ENCODE assay signal across 11 mouse cellular contexts in genomic region chr12:110504793-110505192, GRCm38 (mm10). TPM values are rescaled to one million over a fixed set of nuclear protein-coding genes. Genes with fewer than 3 reads are reported as not detected.
A peak's percentile ranks its signal among the peaks of the same experiment; 100 is the strongest.
DNase-seq lines count a peak whose midpoint lies in the region; ATAC-seq lines count a peak whose summit lies in the region.
"Had no signal": no experiment of that assay in that cellular context is flagged by ENCODE, and none has a peak within 500 bp of the region (broad histone marks: within the 10 kb centered on the region; RNA-seq: fewer than 3 reads in every experiment).

No protein-coding gene starts in this region.

- intact Hi-C loops in heart, postnatal 10 days (cut with DNase I): no loop called here

- no peaks in the 10 kb centered on the region for H3K36me3 ChIP-seq in heart, embryonic 16.5 days (ENCODE audit: control insufficient read depth, insufficient read depth)
- H3K36me3 ChIP-seq in forebrain, embryonic 14.5 days (ENCODE audit: control insufficient read depth, insufficient read depth, low read length): no peaks in the 10 kb centered on the region
- H3K36me3 ChIP-seq: embryonic facial prominence, embryonic 15.5 days had no signal

- H3K4me3 ChIP-seq in heart, embryonic 16.5 days (ENCODE audit: low read length): no peak overlapping the region
- no peak overlapping the region for H3K4me3 ChIP-seq in forebrain, embryonic 14.5 days (ENCODE audit: low read depth, low read length)
- H3K4me3 ChIP-seq: embryonic facial prominence, embryonic 15.5 days had no signal

- H3K27me3 ChIP-seq in heart, embryonic 16.5 days (ENCODE audit: control insufficient read depth, insufficient read depth, low read length): no peaks in the 10 kb centered on the region
- no peaks in the 10 kb centered on the region for H3K27me3 ChIP-seq in forebrain, embryonic 14.5 days (replicated peaks; ENCODE audit: control insufficient read depth, insufficient read depth, low read length)
- H3K27me3 ChIP-seq: embryonic facial prominence, embryonic 15.5 days; megakaryocyte, embryonic 14.5 days had no signal

- peak overlapping the region; percentile 32; the same call in 1 of the 2 replicates for H3K27ac ChIP-seq in heart, embryonic 16.5 days (ENCODE audit: low read length)
- no peak overlapping the region for H3K27ac ChIP-seq in forebrain, embryonic 14.5 days (ENCODE audit: low read depth, low read length)

- peaks cover 67% of the 10 kb centered on the region for H3K4me1 ChIP-seq in heart, embryonic 16.5 days (ENCODE audit: control insufficient read depth, insufficient read depth, low read length)
- peaks cover 4% of the 10 kb centered on the region; the same call in 1 of the 2 replicates for H3K4me1 ChIP-seq in forebrain, embryonic 14.5 days (ENCODE audit: control insufficient read depth, insufficient read depth, low read length)

- no peak for DNase-seq in heart, postnatal 10 days
- peak; percentile 52 to 54 for DNase-seq in spleen, postnatal 36 days (ENCODE audit: low spot score in 2 of 2)
- DNase-seq in spleen, postnatal 14 days (ENCODE audit: low spot score in 2 of 2): no peak
- no peak for DNase-seq in cerebellum, postnatal 10 days
- DNase-seq in forebrain, embryonic 14.5 days (ENCODE audit: low spot score): no peak
- DNase-seq in thymus, postnatal 4 days: no peak
- DNase-seq: gastrocnemius, postnatal 10 days had no signal

- no peak overlapping the region for H3K4me2 ChIP-seq in heart, embryonic 16.5 days (ENCODE audit: low read depth, low read length)
- no peak overlapping the region for H3K4me2 ChIP-seq in forebrain, embryonic 14.5 days (ENCODE audit: low read length)
- H3K4me2 ChIP-seq: embryonic facial prominence, embryonic 15.5 days had no signal

- WGBS in heart, embryonic 16.5 days: 21% methylated on average over 3 of the region's 3 CpGs
- 60% methylated on average over 3 of the region's 3 CpGs for WGBS in forebrain, embryonic 14.5 days

- H3K9me3 ChIP-seq in heart, embryonic 16.5 days (replicated peaks; ENCODE audit: control insufficient read depth, low read length): no peaks in the 10 kb centered on the region
- H3K9me3 ChIP-seq in forebrain, embryonic 14.5 days (replicated peaks; ENCODE audit: control insufficient read depth, low read length): no peaks in the 10 kb centered on the region
- H3K9me3 ChIP-seq: embryonic facial prominence, embryonic 15.5 days had no signal

- peak overlapping the region; percentile 53 for H3K9ac ChIP-seq in heart, embryonic 16.5 days (ENCODE audit: low read length)
- H3K9ac ChIP-seq in forebrain, embryonic 14.5 days (ENCODE audit: low read length): no peak overlapping the region
- H3K9ac ChIP-seq: embryonic facial prominence, embryonic 15.5 days had no signal

- ATAC-seq in heart, embryonic 16.5 days (replicated peaks; ENCODE audit: extremely low read depth, insufficient read depth, low FRiP score): no peak
- peak; percentile 67 for ATAC-seq in inflammation-experienced regulatory T-cells, adult 6 months
- no peak for ATAC-seq in forebrain, embryonic 14.5 days

RNA-seq across cellular contexts. Expression of gene Ppp2r5c, which starts 57.9 kb away (rescaled TPM):
- polyA plus RNA-seq in heart, embryonic 16.5 days (2015; fragmentation: Nextera tagmentation; extraction: Ambion mirVana): 130 and 132 TPM in 2 replicates
- total RNA-seq in heart, postnatal 10 days (2021): 100 to 1,000 TPM; 112 to 124 TPM
- 100 to 1,000 TPM; 506 to 623 (median 523) TPM for polyA plus RNA-seq in inflammation-experienced regulatory T-cells, adult 6 months (2017; shearing (Covaris generic))
- 138 and 144 TPM in 2 replicates for polyA plus RNA-seq in forebrain, embryonic 14.5 days (2014; fragmentation: Nextera tagmentation; extraction: Ambion mirVana)

Comparison
In these comparisons a context has a peak if more than half of its experiments do, and no peak if none do; other contexts are left out.
1. DNase-seq: peak in spleen, postnatal 36 days (2 of 2); none in heart, postnatal 10 days (0 of 2), spleen, postnatal 14 days (0 of 2), cerebellum, postnatal 10 days (0 of 2), forebrain, embryonic 14.5 days (single experiment) and thymus, postnatal 4 days (single experiment).